Mouse (Mus musculus): ENCODE data around the gene 4930412O13Rik. TPM values are rescaled to one million over a fixed set of nuclear protein-coding genes. Genes with fewer than 3 reads are reported as not detected.

The 4930412O13Rik gene
- total RNA-seq, 2 experiments from 2014 or later = not detected

DNA sequence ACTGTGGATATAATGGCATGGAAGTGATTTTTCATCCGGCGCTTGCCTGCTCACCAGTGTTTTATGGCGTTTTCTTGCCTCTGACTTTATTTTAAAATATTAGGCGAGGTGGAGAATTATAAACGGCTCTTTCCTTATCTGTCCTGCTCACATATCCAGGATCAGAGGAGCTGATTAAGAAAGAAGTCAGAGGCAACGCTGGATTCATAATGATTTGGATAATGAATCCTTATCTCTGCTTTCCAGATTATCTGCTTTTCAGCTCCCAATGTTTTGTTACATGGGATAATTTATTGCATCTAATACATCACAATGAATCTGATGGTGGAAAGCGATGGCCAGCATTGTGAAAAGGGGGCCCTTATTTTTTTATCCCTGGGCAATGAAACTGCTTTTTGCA, 11.5 kb downstream of the 4930412O13Rik start:
- no peak for DNase-seq
- intact Hi-C loops (cut with DNase I) = no loop called here

DNA sequence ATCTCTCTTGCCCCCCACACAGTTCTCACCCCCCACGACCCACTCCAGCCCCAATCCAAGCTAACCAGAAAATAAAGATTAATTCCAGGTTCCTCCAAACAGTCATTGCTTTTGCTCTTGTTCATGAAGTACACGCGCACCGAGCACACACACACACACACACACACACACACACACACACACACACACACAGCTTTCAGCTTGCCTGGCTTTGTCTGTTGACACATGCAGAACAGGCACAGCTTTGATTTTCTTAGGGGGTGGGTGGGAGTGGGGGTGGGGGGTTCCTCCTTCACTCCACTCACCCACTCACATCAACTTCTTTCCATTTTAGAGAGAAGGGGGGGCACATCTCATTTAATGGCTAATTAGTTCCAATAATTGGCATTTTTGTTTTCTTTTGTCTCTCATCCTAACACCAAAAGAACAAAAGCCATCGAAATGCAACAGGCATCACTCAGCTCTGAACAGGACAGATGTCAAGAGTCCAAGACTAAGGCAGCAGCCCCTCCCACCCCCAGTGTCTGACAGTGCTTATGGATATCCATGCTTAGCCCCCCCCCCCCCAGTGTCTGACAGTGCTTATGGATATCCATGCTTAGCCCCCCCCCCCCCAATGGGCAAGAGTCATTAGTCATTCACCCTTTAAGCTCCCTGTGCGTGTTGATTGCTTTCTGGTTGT, 12.4 kb downstream of the 4930412O13Rik start:
- intact Hi-C loops (cut with DNase I) = no loop called here
- DNase-seq = no peak

DNA sequence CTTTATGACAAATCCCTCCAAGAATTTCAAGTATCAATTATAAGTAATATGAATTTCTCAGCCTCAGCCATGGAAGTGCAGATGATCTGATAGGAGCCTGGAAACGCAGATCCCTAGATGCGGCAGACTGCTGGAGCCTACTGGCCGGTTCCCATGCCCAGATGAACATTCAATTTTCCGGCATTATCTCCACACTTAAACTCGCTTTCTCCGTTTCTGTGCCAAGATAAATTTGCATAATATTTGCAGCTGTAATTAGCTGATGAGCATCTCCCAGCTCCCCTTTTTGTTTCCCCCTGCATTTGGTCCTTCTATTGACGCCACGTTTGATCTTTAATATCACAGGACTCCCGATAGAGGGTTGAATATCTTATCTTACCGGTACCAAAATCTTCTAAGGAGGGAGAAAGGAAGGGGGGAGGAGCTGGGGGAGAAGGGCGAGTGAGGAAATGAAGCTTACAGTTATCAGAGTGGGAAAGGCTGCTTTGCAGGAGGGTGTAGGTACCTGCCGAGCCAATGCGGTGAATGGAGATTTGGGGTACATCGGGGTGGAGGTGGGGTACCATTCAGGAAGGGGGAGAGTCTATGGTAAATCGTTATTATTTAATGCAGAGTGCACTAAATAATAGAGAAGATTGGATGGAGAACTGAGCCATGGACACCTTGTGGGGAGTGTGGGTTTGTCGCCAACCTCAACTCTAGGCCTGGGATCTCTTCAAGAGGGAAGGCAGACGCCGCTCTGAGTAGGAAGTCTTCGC, 14.0 kb downstream of the 4930412O13Rik start:
- DNase-seq = no peak
- intact Hi-C loops (cut with DNase I) = no loop called here

DNA sequence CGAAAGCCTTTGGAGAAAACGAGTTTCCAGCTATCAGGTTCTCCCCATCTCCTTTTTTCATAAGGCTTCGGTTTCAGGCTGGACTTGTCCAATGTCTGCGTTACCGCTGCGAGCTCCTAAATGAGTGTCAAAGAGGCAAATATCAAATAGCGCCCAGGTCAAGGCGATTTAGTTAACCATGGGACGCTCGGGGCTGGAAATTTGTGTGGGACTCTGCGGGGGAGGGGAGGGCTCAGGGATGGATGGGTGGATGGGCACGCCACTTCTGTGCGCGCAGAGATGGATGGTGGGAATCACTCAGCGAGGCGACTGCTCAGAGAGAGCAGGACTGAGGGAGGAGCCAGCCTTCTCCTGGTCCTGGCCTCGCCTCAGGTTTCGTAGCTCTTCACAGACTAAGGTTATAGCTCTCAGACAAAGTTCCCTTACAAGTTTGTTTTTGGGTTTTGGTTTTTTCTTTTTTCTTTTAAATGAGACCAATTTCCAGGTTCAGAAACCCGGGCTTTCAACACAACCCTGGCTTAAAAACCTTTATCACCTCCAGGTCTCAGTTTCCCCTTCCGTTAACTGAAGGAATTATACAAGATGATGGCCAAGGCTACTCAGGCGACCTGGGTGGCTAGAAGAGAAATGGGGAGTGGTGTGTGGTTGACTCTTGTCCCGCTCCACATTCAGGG, 15.2 kb downstream of the 4930412O13Rik start:
- no peak for DNase-seq
- intact Hi-C loops (cut with DNase I) = no loop called here

DNA sequence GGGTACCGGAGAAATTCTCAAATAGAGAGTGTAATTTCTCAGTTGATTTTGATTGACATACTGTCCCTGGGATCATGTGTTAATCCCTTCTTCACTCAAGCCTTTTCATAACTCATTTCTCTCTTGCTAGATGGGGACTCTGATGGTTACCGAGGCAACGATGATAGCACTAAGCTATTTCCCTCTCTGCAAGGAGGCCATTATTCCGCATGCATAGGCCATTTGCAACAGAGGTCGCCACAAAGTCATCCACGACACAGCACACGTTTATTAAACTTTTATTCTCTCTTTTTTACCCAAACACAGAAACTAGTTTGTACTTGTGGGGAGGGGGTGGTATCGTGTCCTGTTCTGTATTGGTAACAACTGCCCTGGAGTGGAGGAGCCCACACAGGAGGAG, 16.8 kb downstream of the 4930412O13Rik start:
- no peak for DNase-seq
- intact Hi-C loops (cut with DNase I) = no loop called here

DNA sequence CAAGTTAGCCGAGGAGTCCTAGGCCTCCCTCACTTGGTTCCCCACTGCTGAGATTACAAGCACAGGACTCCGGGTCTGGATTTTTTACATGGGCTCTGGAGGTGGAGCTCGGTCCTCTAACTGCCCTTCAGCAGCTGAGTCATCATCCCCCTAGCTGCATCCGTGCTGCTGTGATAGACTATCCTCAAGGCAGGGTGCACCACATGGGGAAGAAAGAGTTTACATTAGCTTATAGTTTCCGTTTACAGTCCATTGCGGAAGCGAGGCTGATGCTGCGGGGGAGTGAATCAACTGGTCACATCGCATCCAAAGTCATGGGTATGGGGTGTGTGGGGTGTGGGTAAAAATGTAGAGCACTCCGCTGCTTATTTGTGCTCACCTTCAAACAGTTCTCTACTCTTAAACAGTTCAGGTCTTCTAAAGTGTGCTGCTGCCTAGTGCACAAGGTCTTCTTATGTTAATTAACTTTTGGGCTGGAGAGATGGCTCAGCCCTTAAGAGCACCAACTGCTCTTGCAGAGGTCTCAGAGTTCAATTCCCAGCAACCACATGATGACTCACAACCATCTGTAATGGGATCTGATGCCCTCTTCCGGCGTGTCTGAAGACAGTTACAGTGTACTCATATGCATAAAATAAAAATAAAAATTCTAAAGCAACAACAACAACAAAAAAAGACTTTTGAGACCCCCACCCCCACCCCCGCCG, 23.0 kb downstream of the 4930412O13Rik start:
- DNase-seq = no peak
- intact Hi-C loops (cut with DNase I) = no loop called here

DNA sequence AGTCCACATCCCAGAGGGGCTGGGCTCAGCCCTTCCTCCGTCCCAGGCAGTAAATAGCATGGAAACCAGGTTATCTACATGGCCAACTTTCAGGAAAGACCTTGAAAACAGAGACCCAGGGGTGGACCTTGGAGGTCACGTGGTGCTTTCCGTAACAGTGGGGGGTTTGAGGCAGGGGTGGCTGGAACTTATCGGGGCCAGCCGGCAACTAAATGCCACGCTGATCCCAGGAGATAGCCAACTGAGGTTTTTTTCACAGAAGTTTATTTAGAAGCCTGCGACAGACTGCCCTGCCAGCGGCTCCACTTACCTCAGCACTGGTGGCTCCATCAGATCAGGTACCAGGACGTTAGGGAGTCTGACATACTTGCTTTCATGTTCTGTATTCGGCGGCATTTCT, 24.9 kb downstream of the 4930412O13Rik start:
- intact Hi-C loops (cut with DNase I) = no loop called here
- DNase-seq = no peak

DNA sequence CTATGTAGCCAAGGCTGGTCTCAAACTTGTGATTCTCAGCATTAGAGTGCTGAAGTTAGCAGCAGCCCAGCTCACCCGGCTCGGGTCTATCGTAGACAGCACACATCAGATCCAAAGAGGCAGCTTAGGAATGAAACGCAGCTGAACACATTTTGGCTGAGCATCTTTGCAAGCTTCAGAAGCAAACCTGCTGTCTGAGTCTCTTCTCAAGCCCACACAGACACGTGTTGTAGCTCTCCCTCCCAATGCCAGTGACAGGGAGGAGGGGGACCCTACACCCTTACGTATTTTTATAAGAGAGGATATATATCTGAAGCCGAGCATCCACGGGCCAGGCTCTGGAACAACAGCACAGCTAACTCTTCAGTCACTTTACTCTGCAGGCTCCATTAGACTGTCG, 36.5 kb downstream of the 4930412O13Rik start:
- DNase-seq = no peak
- intact Hi-C loops (cut with DNase I) = no loop called here

DNA sequence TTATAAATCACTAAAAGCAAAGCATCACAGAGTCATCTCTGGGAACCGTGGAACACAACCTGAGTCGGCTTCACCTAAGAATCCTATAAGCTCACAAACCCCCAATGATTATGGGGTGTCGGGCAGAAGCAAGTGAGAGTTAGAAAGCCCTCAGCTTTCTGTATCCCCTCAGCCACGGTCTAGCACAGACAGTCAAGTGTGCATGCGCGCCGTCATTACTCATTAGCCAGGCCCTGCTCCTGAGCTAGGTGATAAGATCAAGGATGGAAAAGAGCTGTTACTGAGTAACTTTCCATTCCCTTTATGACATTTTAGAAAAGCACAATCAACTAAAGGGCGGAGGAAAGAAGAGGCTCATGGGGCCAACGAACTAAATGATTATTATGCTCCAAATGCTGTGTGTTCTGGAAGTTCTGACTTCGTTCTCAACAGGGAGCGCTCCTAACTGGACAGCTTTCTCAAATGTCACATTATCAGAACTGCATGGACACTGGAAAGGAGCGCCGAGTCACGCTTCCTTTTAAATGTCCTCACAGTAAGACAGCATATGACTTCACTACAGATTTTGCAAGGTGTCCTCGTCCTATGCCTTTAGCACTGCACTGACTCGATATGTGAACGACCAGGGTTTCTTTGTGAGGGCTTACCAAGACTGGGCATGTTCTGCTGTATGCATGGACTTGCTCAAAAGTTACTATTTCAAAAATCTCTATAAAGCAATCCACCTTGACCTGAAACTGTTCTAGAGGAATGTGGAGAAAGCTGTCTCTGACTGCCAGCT, 37.8 kb downstream of the 4930412O13Rik start:
- no peak for DNase-seq
- intact Hi-C loops (cut with DNase I) = no loop called here

DNA sequence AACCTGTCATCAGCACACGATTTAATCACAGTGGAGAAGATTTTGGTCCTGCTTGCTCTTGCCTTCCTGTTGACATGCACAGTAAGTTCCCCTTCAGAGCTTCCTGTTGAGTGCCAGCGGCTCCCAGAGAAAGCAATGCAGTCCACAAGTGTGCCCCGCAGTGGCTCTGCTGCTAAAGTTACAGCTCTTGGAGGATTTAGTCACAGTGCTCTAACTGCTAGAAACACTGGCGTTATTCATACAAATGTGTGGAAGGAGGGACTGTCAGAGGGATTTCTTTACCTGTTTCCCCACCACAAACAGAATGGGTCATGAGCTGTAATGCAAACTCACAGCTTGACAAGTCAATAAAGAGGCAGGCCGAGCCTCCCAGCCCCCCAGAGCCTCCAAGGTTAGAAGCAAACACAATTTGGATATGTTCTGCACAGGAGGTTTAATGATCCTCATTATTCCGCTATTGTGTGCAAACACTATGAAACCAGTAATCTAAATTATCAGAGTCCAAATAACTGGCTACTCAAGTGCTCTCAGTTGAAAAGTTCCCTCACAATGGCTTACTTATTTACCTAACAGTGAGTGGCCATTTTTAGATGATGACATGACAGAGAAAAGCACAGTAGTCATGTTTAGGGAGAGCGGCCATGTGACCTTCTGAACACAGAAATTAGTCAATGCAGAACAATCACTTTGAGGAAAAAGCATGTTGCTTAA, 45.3 kb downstream of the 4930412O13Rik start:
- no peak for DNase-seq
- intact Hi-C loops (cut with DNase I) = no loop called here

DNA sequence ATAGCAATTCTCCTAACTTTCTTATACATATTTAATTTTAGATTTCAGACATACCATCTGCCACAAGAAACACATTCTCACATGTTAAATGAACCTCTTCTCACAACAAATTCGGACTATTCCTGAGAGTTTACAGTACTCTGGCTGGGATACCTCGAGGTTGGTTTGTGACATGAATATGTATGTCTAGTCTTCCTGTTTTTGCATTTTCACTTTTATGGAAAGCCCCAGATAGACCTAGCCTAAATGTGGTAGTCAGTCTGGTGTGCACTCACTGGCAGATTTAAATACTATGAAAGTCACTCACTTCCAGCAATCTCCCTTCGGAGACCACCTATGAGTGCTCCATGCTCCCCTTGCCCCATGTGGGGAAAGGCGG, 45.8 kb downstream of the 4930412O13Rik start:
- no peak for DNase-seq
- intact Hi-C loops (cut with DNase I) = no loop called here

Other genes starting within 250 kb of the 4930412O13Rik start
- gene 9230102O04Rik, start 8.3 kb downstream of the 4930412O13Rik start, total RNA-seq (2021) = not detected
- 1 to 10 TPM in 1 of 2 experiments, under 1 TPM in 1; 0.47 to 2.2 TPM for gene Gata3, start 8.8 kb downstream of the 4930412O13Rik start, total RNA-seq (2021)
- 1 to 10 TPM; 7.5 to 9.2 TPM for gene Taf3, start 167.3 kb downstream of the 4930412O13Rik start, total RNA-seq (2021)
- 1,000 to 10,000 TPM; 1,521 to 1,571 TPM for gene Atp5c1, start 199.3 kb downstream of the 4930412O13Rik start, total RNA-seq (2021)
- gene Kin, start 199.3 kb downstream of the 4930412O13Rik start, total RNA-seq (2021) = 1 to 10 TPM; 7.6 to 9.2 TPM

Measured in heart, postnatal 36 days (tissue).